Mouse (Mus musculus): ENCODE results near the gene Mtmr12.

Gene Mtmr12

GRCm38 (mm10) chr15:12320441-12321090 is 115.7 kb downstream of the Mtmr12 start:
- no peak for DNase-seq (ENCODE audit: low read depth, low spot score)

DNA sequence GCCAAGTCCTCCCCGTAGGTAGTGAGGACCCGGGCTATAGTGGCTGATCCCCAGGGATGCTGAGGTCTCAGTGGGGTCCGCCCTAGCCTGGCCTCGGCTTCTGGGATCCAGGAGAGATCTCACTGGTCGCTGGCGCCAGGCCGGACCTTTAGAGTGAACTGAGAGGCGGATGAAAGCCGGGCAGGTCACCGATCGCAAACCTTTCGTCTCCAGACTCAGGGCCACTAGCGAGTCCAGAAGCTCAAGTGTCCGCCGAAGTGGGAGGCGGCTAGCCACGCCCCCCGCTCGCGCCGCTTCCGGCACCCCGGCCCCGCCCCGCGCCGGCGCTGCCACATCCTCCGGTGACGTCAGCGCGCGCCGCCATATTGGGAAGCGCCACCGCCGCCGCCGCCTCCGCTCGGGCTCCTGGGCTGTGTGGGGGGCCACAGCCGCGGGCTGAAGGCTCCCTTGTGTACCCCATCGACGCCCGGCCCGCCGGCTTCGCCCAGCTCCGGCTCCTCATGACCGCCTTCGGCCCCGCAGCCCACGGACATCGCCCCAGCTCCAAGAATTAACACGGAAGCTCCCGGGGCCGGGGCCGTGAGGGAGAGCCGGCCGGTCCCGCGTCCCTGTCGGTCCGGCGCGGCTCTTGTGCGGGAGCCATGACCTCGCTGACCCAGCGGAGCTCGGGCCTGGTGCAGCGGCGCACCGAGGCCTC is 116.4 kb downstream of the Mtmr12 start, which contains the start of gene Golph3:
Gene Golph3, plus strand, starts transcription at position 360 of the 697 bp plus-strand sequence.
- peak; percentile 62 for DNase-seq (ENCODE audit: low read depth, low spot score)

DNA sequence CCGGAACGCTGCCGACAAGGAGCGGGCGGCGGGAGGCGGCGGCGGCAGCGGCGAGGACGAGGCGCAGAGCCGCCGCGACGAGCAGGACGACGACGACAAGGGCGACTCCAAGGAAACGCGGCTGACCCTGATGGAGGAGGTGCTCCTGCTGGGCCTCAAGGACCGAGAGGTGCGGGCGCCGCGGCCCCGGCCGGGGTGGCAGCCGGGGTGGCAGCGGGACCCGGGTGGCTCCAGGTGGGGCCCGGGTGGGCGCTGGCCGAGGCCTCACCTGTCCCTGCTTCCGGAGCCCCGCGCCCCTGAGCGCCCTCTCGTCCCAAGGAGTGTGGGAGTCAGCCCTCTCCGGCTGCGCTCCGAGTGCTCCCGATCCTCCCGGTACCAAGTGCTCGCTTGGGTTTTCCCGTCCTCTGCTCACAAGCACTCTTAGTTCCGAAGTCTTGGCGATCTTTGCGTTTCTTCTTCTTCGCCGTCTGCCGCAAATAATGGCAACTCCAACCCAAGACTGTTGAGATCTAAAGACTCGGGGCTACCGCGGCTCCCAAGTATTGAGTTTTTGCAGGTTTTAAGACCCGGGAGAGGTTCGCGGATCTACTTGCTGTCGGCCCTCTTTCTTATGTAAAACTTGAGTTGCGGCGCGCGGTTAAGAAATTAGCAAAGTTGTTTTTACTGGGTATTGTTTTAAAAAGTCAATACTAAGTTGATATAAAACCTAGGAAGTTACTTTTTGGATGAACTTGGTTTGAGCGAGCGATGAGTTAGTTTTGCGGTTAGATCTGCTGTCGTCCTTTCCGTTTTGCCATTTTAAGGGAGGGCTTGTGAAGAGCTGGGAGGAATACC is 117.2 kb downstream of the Mtmr12 start, which contains the start of gene 1810049J17Rik:
Gene 1810049J17Rik, minus strand, starts transcription at position 112 of the 834 bp plus-strand sequence.
- peak; percentile 11 for DNase-seq (ENCODE audit: low read depth, low spot score)

- no peak for DNase-seq (ENCODE audit: low read depth, low spot score)
Measured at GRCm38 (mm10) chr15:12322676-12323402, 118.0 kb downstream of the Mtmr12 start.
